Mouse (Mus musculus) ZHBTc4 (cell line): Measurements from ENCODE around the gene Ctnnal1.

ENCODE experiments used
- DNase-seq: peaks from one replicate; pipeline ENCODE4 v3.0.0-alpha.2; 2011; ENCODE audit warnings: low read depth, low spot score

The Ctnnal1 gene

GRCm38 (mm10) chr4:56802669-56803150 is 62.3 kb downstream of the Ctnnal1 start:
- DNase-seq: no peak

GRCm38 (mm10) chr4:56801907-56802668 is 62.9 kb downstream of the Ctnnal1 start, which contains the start of the genes Elp1 and Fam206a:
Gene Elp1 (minus strand): TSS chr4:56802331.
Gene Fam206a (plus strand): TSS chr4:56802345.
- peak; percentile 96 for DNase-seq

DNA sequence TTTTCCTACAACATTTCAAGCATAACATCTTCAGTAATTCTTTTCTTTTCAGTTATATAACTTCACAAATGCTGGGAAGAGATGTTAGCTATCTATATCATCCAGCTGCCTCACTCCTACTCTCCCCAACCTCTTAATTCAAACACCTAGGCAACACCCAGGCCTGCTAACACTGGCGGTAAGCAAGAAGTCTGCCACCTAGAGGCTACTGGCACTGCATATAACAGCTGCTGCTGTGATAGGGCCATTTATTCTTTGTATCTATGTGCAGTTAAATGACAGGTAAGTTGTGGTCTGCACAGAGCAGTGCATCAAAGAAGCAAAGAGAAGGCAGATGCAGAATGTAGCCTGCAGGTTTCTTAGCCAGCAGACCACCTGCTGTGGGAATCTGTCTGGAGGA is 73.6 kb downstream of the Ctnnal1 start:
- peak; percentile 51 for DNase-seq

GRCm38 (mm10) chr4:56771065-56771464 is 93.9 kb downstream of the Ctnnal1 start:
- no peak for DNase-seq

GRCm38 (mm10) chr4:56768913-56769312 is 96.1 kb downstream of the Ctnnal1 start:
- DNase-seq: no peak

- no peak for DNase-seq
Observed at GRCm38 (mm10) chr4:56767861-56768284, 97.1 kb downstream of the Ctnnal1 start.
